Comparison of ENCODE assay signal across 13 mouse cellular contexts in the genomic region with DNA sequence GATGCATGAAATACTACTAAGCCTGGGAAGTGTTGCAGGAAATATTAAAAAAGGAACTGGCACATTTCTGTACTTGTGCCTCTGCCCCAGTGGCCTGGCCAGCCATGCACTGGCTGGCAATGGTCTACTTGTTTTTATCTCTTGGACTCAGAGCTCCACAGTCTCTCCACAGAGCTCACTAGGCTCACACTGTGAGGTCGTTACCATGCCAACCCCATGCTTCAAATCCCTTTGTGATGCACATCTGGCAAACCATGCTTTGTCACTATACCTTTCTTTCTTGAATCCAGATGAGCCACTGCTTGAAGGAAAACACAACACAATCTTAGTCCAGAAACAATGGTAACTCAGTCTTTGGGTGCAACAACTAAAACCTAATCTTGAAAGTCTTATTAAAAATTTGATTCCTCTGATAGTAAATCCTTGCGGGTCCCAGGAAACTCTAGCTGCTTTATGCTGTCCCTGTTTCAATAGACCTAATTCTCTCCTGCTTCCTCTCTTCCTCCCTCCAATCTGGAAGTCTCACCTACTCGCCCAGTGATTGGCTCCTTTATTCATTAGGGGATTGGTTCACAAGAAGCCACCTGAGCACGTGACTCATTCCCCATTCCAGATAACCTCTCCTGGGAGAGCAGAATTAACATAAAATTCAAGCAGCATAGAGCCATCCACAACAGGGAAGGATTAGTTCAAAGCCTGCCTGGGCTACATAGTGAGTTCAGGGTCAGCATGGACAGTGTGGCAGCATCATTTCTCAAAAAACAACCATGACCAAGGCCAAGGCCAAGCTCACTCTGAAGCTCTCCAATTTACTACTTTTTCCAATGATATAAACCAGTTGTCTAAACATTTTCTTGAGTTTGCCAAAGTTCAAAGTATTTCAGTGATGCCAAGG.
DNase-seq lines count a peak whose midpoint lies in the region; ATAC-seq lines count a peak whose summit lies in the region.
"Had no signal": no experiment of that assay in that cellular context is flagged by ENCODE, and none has a peak within 500 bp of the region (broad histone marks: within the 10 kb centered on the region; RNA-seq: fewer than 3 reads in every experiment).

No protein-coding gene starts in this region.

- ATAC-seq in midbrain, embryonic 14.5 days (ENCODE audit: low FRiP score, low TSS enrichment): 0 out of 2 replicates have a peak, but pooled peaks have one; percentile 48
- ATAC-seq: hindbrain, postnatal 0 days had no signal

- no peak overlapping the region for H3K27ac ChIP-seq in embryonic facial prominence, embryonic 10.5 days (replicated peaks)
- H3K27ac ChIP-seq in midbrain, embryonic 14.5 days (replicated peaks; ENCODE audit: low read depth, low read length): no peak overlapping the region
- H3K27ac ChIP-seq: embryonic facial prominence, embryonic 15.5 days; hindbrain, postnatal 0 days had no signal

- H3K9me3 ChIP-seq in embryonic facial prominence, embryonic 10.5 days: no peaks in the 10 kb centered on the region
- H3K9me3 ChIP-seq in midbrain, embryonic 14.5 days (ENCODE audit: control insufficient read depth, low read length): no peaks in the 10 kb centered on the region
- H3K9me3 ChIP-seq: embryonic facial prominence, embryonic 15.5 days had no signal

- no peak overlapping the region for H3K9ac ChIP-seq in midbrain, embryonic 14.5 days (replicated peaks; ENCODE audit: low read length)
- H3K9ac ChIP-seq: embryonic facial prominence, embryonic 15.5 days had no signal

- H3K4me2 ChIP-seq in midbrain, embryonic 14.5 days (ENCODE audit: low read length): no peak overlapping the region
- H3K4me2 ChIP-seq: embryonic facial prominence, embryonic 15.5 days had no signal

- 30% methylated on average over 4 of the region's 4 CpGs for WGBS in embryonic facial prominence, embryonic 10.5 days
- 6% methylated on average over 4 of the region's 4 CpGs for WGBS in midbrain, embryonic 14.5 days

- DNase-seq in adrenal gland, postnatal 10 days: peak; percentile 4
- DNase-seq in adrenal gland, postnatal 4 days (ENCODE audit: low spot score in 2 of 2): no peak
- peak; percentile 81 for DNase-seq in ES-CJ7 (ENCODE audit: low read depth, low spot score)
- peak; percentile 53 for DNase-seq in embryonic facial prominence, embryonic 10.5 days (ENCODE audit: low spot score)
- DNase-seq in midbrain, embryonic 14.5 days: peak; percentile 63
- DNase-seq in cerebellum, postnatal 10 days: no peak
- no peak for DNase-seq in frontal cortex, postnatal 36 days (ENCODE audit: low spot score in 2 of 2)
- no peak for DNase-seq in thymus, postnatal 14 days
- DNase-seq: left cerebral cortex, postnatal 4 days; spleen, adult 18-20 months; thymus, postnatal 36 days had no signal

- H3K36me3 ChIP-seq in embryonic facial prominence, embryonic 10.5 days (replicated peaks): no peaks in the 10 kb centered on the region
- no peaks in the 10 kb centered on the region for H3K36me3 ChIP-seq in midbrain, embryonic 14.5 days (ENCODE audit: control insufficient read depth, insufficient read depth, low read length)
- H3K36me3 ChIP-seq: embryonic facial prominence, embryonic 15.5 days had no signal

- H3K4me3 ChIP-seq in embryonic facial prominence, embryonic 10.5 days: no peak overlapping the region
- H3K4me3 ChIP-seq in midbrain, embryonic 14.5 days (replicated peaks; ENCODE audit: low read depth, low read length): no peak overlapping the region
- H3K4me3 ChIP-seq: embryonic facial prominence, embryonic 15.5 days had no signal

- peaks cover 14% of the 10 kb centered on the region for H3K4me1 ChIP-seq in embryonic facial prominence, embryonic 10.5 days
- H3K4me1 ChIP-seq in midbrain, embryonic 14.5 days (ENCODE audit: control insufficient read depth, insufficient read depth, low read length): no peaks in the 10 kb centered on the region
- H3K4me1 ChIP-seq: embryonic facial prominence, embryonic 15.5 days had no signal

- H3K27me3 ChIP-seq in embryonic facial prominence, embryonic 10.5 days (replicated peaks; ENCODE audit: low read depth, poor library complexity, severe bottlenecking): no peaks in the 10 kb centered on the region
- no peaks in the 10 kb centered on the region for H3K27me3 ChIP-seq in midbrain, embryonic 14.5 days (ENCODE audit: control insufficient read depth, insufficient read depth, low read length)
- H3K27me3 ChIP-seq: embryonic facial prominence, embryonic 15.5 days had no signal

Comparison
In these comparisons a context has a peak if more than half of its experiments do, and no peak if none do; other contexts are left out.
1. DNase-seq: peak in adrenal gland, postnatal 10 days (single experiment), ES-CJ7 (single experiment), embryonic facial prominence, embryonic 10.5 days (single experiment) and midbrain, embryonic 14.5 days (single experiment); none in adrenal gland, postnatal 4 days (0 of 2), cerebellum, postnatal 10 days (0 of 2), frontal cortex, postnatal 36 days (0 of 2) and thymus, postnatal 14 days (single experiment).